Mouse (Mus musculus): ENCODE measurements around the gene Map4k4. TPM values are rescaled to one million over a fixed set of nuclear protein-coding genes. Genes with fewer than 3 reads are reported as not detected.

The Map4k4 gene
- polyA plus RNA-seq, 1 experiment from 2014 or later, result 31.0 TPM

DNA sequence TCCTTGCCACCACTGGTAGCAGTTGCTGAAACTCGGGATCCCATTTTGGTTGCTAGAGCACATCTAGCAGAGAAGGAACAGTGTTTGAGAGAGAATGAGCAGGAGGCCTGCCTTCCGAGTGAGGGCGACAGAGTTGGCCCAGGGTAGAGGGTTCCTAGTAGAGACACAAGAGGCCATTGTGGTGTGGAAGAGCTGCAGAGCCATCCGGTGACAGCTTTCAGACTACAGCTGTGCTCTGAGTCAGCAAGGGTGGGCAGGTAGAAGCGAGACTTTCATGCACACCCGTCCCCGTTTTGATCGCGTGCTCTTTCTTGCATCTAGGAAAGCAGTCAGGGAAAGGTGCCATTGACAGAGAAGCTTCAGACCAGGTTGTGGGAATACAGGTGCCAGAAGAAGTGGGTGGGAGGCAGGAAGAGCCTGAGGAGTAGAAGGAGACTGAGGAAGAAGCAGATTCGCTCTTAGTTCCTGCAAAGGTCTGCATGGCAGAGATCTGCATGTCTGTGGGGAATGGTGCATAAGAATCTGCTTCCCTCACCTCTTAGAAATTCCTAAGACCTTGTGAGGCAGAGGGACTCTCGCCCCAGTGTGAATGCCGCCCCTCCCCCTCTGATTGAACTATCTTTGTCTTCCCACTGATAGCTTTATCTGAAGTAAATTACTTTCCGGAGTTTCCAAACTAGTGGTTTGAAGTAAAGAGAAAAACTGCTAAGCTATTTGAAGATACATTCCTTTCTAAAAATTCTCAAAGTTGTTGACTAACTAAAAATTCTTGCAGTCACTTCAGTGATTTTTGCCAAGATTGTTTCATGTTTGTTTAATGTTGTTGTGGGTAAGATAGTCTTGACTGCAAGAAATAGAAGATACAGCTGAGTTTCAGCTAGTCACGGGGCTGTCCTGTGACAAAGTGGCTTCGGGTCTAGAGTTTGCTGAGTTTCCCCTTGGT, 23.0 kb downstream of the Map4k4 start:
- 0 out of 2 replicates have a peak overlapping the region, but pooled peaks have one; percentile 12 for H3K27ac ChIP-seq
- H3K4me3 ChIP-seq, result peak overlapping the region; percentile 14; the same call in 1 of the 2 replicates
- no peak for DNase-seq (ENCODE audit: extremely low spot score, low spot score)
- no peaks in the 10 kb centered on the region for H3K9me3 ChIP-seq
- WGBS, result 27% methylated on average over 15 of the region's 15 CpGs
- H3K4me1 ChIP-seq, result peaks cover 61% of the 10 kb centered on the region
- H3K36me3 ChIP-seq (replicated peaks), result peaks cover 29% of the 10 kb centered on the region
- no peaks in the 10 kb centered on the region for H3K27me3 ChIP-seq (ENCODE audit: poor library complexity, severe bottlenecking)

DNA sequence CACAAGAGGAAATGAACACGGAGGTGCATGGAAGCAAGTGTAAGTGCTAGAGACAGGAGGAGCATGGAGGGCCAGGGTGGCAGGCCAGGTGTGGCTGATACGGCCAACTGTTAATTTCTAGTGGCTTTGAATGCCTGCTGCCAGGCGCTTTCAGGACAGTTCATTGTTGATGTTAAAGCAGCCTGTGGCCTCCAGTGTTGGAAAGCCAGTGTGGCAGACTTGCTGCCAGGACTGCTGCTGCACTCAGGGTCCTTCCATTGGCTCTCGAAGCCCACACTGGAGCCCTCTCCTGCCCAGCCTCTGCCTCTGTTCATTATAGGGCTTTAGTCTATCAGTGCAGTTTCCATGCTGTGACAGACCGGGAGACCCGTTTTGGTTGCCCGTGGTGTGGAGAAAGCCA, 30.3 kb downstream of the Map4k4 start:
- H3K36me3 ChIP-seq (replicated peaks), result peaks cover 24% of the 10 kb centered on the region
- H3K27ac ChIP-seq, result no peak overlapping the region
- H3K4me3 ChIP-seq, result no peak overlapping the region
- no peak for DNase-seq (ENCODE audit: extremely low spot score, low spot score)
- peaks cover 88% of the 10 kb centered on the region for H3K4me1 ChIP-seq
- 73% methylated on average over 7 of the region's 7 CpGs for WGBS
- H3K9me3 ChIP-seq, result no peaks in the 10 kb centered on the region
- H3K27me3 ChIP-seq (ENCODE audit: poor library complexity, severe bottlenecking), result no peaks in the 10 kb centered on the region

DNA sequence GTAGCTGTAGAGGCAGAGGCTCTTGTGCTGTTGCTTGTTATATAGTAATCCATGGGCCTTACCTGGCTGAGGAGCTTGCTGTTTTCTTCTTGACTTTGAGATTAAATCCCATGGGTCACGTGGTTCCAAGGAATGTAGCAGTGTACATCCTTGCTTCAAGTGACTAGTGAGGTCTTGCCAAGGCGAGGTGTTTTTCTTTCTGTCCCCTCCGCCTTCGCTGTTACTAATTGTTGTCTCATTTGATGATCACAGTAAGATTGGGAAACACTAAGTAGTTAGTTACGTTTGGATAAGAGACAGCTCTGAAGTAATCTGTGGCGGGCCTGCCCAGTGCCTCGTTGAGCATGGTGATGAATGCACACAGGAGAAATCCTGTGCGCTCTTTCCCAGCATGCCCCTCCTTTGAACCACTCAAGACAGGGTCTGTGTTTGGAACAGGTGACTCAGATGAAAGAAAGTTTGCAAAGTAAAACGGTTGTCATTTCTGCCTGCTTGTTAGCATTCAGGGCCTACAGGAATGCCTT, 31.6 kb downstream of the Map4k4 start:
- Histone ChIP-seq H3K9me3 (no peaks in the 10 kb centered on the region), H3K4me3 (no peak overlapping the region), H3K36me3 (replicated peaks) (peaks cover 17% of the 10 kb centered on the region), H3K4me1 (peaks cover 95% of the 10 kb centered on the region), H3K27ac (no peak overlapping the region), H3K27me3 (ENCODE audit: poor library complexity, severe bottlenecking) (no peaks in the 10 kb centered on the region)
- no peak for DNase-seq (ENCODE audit: extremely low spot score, low spot score)
- whole genome bisulfite sequencing, result 77% methylated on average over 9 of the region's 9 CpGs

DNA sequence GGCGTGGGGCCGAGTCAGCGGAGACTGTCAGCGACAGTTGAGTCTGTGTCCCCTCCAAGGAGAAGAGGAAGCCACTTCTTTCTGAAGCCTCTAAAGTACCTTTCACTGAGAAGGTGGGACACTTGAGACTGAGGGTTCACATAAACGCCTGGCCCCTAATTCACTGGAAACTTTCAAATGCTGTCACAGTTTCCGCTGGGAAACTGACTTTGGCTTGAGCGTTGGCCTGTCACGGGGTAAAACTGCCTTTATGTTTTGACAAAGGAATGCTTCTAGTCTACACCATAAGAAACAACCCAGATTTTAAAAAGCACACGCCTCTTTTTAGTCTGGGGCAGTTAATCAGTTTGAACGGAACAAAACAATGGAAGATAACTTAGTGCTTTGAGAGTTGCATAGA, 32.2 kb downstream of the Map4k4 start:
- peaks cover 95% of the 10 kb centered on the region for H3K4me1 ChIP-seq
- DNase-seq (ENCODE audit: extremely low spot score, low spot score), result no peak
- H3K9me3 ChIP-seq, result no peaks in the 10 kb centered on the region
- WGBS, result 81% methylated on average over 10 of the region's 10 CpGs
- H3K36me3 ChIP-seq (replicated peaks), result peaks cover 17% of the 10 kb centered on the region
- no peaks in the 10 kb centered on the region for H3K27me3 ChIP-seq (ENCODE audit: poor library complexity, severe bottlenecking)
- H3K27ac ChIP-seq, result no peak overlapping the region
- H3K4me3 ChIP-seq, result no peak overlapping the region

DNA sequence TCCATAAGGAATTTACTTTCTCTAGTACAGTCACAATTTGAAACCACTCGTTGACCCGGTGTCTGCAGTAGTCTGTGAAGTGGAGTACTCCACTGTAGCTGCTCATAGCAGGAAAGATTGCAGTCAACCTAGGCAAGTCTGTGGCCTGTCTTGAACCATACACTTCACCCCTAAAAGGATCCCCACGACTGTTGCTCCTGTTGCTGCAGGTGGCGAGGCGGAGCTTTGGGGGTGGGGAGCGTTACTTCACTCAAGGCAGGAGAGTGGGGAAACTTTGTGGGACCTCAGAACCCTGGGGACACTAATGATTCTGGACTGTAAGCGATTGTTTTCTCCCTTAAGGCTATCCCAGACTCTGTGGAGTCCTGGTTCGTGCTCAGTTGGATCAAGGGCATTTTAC, 34.2 kb downstream of the Map4k4 start:
- DNase-seq (ENCODE audit: extremely low spot score, low spot score), result no peak
- H3K4me1 ChIP-seq, result peaks cover 96% of the 10 kb centered on the region
- H3K27me3 ChIP-seq (ENCODE audit: poor library complexity, severe bottlenecking), result no peaks in the 10 kb centered on the region
- WGBS, result 16% methylated on average over 8 of the region's 8 CpGs
- no peak overlapping the region for H3K27ac ChIP-seq
- H3K36me3 ChIP-seq (replicated peaks), result peaks cover 26% of the 10 kb centered on the region
- H3K9me3 ChIP-seq, result no peaks in the 10 kb centered on the region
- peak overlapping the region; percentile 55; the same call in 1 of the 2 replicates for H3K4me3 ChIP-seq

DNA sequence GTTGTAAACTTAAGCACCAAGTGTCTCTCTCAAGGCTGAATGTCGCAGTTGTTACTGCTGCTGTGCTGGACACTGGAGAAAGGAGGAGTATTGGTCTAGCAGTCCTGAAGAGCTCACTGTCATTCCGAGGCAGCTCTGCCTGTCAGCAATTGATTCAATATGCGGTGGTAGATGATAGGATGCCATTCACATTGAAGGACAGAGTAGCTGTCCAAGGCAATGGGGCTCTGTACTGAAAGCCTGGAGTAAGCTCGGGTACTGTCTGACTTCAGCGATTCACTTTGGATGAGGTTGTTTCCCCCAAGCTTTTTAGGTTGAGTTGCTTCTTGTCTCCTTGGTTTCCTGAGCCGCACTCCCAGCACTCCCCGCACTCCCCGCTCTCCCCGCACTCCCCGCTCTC, 34.9 kb downstream of the Map4k4 start:
- Histone ChIP-seq H3K36me3 (replicated peaks) (peaks cover 26% of the 10 kb centered on the region), H3K4me1 (peaks cover 97% of the 10 kb centered on the region), H3K27ac (no peak overlapping the region; the same call in 1 of the 2 replicates), H3K27me3 (ENCODE audit: poor library complexity, severe bottlenecking) (no peaks in the 10 kb centered on the region), H3K9me3 (no peaks in the 10 kb centered on the region), H3K4me3 (peak overlapping the region; percentile 55)
- no peak for DNase-seq (ENCODE audit: extremely low spot score, low spot score)
- WGBS, result 5% methylated on average over 8 of the region's 10 CpGs

DNA sequence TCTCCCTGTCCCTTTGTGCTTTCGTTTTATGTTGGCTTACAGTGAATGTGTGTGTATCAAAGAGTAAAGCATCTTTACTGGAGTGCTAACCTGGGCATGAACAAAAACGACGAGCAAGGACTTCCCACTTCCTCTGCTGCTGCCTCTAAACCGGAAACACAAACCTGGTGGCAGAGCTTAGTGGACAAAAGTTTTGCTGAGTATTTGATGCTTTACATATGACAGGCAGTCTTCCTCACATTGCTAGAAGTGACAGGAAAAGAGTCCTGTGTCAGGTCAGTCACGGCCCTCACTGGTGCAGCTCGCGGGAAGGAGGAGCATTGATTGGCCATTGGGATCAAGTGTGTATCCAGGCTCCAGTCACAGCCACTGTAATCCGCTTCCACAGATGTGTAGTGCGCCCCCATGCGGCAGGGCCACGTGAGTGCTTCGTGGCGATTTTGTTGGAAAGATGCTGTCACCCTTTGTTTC, 35.7 kb downstream of the Map4k4 start:
- Histone ChIP-seq H3K27me3 (ENCODE audit: poor library complexity, severe bottlenecking) (no peaks in the 10 kb centered on the region), H3K27ac (peak overlapping the region; percentile 63; the same call in 1 of the 2 replicates)
- WGBS, result under 1% methylated on average over 13 of the region's 13 CpGs

DNA sequence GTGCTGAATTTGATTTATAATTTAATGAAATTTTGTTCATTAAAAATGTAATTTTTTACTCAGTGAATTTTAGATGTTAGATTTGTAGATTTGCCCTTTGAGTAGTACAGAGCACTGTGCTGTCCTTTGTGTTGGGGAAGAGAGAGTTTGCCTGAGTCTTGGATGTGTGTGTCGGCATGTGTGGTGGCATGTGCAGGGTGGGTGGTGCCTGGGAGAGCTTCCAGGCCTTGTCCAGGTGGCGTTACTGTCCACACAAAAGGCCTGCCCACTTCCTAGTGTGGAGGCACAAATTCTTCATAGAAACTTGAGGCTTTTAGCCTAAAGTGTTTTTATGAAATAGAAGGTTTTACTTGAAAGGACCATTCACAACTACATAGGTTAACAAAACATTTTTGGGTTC, 36.2 kb downstream of the Map4k4 start:
- H3K36me3 ChIP-seq (replicated peaks), result peaks cover 22% of the 10 kb centered on the region
- H3K9me3 ChIP-seq, result no peaks in the 10 kb centered on the region
- H3K27ac ChIP-seq, result no peak overlapping the region
- WGBS, result 56% methylated on average over 2 of the region's 2 CpGs
- no peaks in the 10 kb centered on the region for H3K27me3 ChIP-seq (ENCODE audit: poor library complexity, severe bottlenecking)
- no peak overlapping the region for H3K4me3 ChIP-seq
- peaks cover 97% of the 10 kb centered on the region for H3K4me1 ChIP-seq
- no peak for DNase-seq (ENCODE audit: extremely low spot score, low spot score)

More for the DNA sequence above, 35.7 kb downstream of the Map4k4 start:
- Histone ChIP-seq H3K4me1 (peaks cover 97% of the 10 kb centered on the region), H3K36me3 (replicated peaks) (peaks cover 22% of the 10 kb centered on the region), H3K4me3 (peak overlapping the region; percentile 55), H3K9me3 (no peaks in the 10 kb centered on the region)
- DNase-seq (ENCODE audit: extremely low spot score, low spot score), result peak; percentile 85

DNA sequence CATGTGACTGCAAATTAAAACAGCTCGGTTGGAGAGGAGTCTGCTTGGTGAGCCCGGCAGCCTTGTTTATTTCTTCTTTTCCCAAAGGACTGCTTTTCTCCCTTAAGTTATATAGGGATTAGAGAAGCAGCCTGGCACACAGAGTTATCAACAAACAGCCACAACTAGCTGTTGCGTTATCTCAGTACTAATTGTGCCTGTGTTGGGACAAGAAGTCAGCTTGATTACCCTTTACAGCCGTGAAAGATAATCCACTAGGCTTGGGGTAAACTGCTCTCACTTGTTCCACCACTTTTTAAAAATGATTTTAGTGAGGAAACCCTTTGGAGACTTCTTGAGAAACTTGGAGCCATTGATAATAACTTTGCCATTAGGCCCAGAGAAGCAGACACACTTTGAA, 36.9 kb downstream of the Map4k4 start:
- no peak for DNase-seq (ENCODE audit: extremely low spot score, low spot score)
- no peak overlapping the region for H3K4me3 ChIP-seq
- 46% methylated on average over 4 of the region's 4 CpGs for WGBS
- H3K27me3 ChIP-seq (ENCODE audit: poor library complexity, severe bottlenecking), result no peaks in the 10 kb centered on the region
- H3K36me3 ChIP-seq (replicated peaks), result peaks cover 21% of the 10 kb centered on the region
- no peaks in the 10 kb centered on the region for H3K9me3 ChIP-seq
- H3K4me1 ChIP-seq, result peaks cover 97% of the 10 kb centered on the region
- H3K27ac ChIP-seq, result no peak overlapping the region

DNA sequence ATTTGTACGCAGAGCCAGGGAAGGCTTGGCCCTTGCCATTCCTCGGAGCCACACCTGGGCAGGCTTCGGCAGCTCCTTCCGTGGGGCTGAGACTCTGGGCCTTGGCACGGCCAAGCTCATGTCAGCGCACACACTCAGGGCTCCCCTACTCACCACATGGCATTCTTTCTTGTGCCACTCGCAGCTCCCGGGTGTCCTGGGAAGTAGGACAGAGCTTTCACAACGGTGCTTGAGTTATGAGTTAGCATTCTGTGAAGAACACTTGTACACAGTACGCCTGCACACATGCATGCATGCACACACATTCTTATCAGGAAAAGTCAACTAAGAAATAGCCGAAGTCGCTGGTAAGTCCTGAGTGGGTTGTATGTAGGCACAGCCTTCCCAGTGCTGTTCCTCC, 38.7 kb downstream of the Map4k4 start:
- H3K36me3 ChIP-seq (replicated peaks), result peaks cover 9% of the 10 kb centered on the region
- WGBS, result 89% methylated on average over 12 of the region's 12 CpGs
- no peak overlapping the region for H3K27ac ChIP-seq
- H3K9me3 ChIP-seq, result no peaks in the 10 kb centered on the region
- no peaks in the 10 kb centered on the region for H3K27me3 ChIP-seq (ENCODE audit: poor library complexity, severe bottlenecking)
- peaks cover 98% of the 10 kb centered on the region for H3K4me1 ChIP-seq
- H3K4me3 ChIP-seq, result no peak overlapping the region
- DNase-seq (ENCODE audit: extremely low spot score, low spot score), result no peak

DNA sequence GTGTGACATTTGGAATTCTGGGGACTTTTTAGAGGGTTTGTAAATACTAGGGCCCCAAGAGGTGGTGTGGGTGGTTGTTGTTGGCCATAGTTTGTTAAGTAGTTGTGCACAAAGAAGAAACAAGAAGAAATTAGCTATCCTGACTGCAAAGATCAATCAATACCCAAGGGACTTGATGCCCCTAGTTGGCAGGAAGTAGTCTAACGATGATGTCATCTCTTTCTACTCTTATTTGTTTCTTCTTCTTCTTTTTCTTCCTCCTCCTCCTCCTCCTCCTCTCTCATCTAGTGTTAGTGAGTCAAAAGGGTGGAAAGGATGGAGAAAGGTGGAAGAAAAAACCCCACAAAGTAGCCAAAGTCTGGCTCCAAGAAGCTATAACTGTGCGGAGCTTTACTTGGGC, 39.6 kb downstream of the Map4k4 start:
- WGBS, result 94% methylated on average over 2 of the region's 2 CpGs

DNA sequence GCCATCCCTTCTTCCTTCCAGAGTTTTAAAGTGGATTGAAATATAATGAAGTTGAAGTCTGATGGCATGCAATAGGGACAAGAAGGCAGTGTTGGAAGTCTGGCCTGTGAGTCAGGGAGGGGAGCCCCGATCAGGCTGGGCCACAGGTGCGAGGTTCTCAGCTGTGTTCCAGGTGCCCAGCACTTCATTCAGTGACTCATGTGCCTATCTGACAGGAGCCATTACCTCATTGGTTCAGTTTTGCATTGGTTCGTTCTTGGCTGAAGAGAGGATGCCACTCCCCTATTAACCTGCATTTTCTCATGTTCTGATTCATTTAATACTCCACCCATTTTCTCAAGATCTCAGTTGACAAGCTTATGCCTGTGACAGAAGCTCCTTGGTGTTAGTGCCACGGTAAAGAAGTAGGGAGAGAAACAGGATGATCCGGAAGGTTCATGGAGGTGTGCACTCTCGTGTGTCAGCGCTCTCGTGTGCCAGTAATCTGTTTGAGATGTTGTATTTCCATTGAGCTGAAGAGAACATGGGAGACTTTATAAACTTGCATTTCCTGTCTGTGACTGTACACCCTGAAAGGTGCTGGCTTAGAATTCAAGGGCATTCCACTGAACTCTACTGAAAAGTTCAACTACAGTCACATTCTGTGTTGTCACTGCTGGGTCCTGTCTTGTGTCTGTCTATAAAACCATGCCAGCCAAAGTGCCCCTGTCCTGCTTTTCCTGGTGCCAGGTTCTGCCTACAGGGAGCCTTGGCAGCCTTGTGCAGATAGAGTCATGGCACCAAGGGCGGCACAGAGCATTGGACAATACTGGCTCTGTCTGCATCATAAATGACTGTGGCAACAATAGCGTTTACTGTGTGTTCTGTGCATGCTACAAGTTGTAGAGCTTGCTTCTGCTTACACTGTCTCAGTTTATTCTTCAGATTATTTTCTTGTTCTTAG, 40.8 kb downstream of the Map4k4 start:
- H3K9me3 ChIP-seq, result no peaks in the 10 kb centered on the region
- DNase-seq (ENCODE audit: extremely low spot score, low spot score), result no peak
- H3K4me3 ChIP-seq, result no peak overlapping the region
- no peaks in the 10 kb centered on the region for H3K27me3 ChIP-seq (ENCODE audit: poor library complexity, severe bottlenecking)
- H3K4me1 ChIP-seq, result peaks cover 98% of the 10 kb centered on the region
- peaks cover 9% of the 10 kb centered on the region for H3K36me3 ChIP-seq (replicated peaks)
- no peak overlapping the region for H3K27ac ChIP-seq
- 84% methylated on average over 10 of the region's 10 CpGs for WGBS

More for the DNA sequence above, 39.6 kb downstream of the Map4k4 start:
- no peaks in the 10 kb centered on the region for H3K27me3 ChIP-seq (ENCODE audit: poor library complexity, severe bottlenecking)
- no peak for DNase-seq (ENCODE audit: extremely low spot score, low spot score)
- H3K4me1 ChIP-seq, result peaks cover 98% of the 10 kb centered on the region
- H3K27ac ChIP-seq, result no peak overlapping the region
- no peaks in the 10 kb centered on the region for H3K9me3 ChIP-seq
- H3K4me3 ChIP-seq, result no peak overlapping the region
- peaks cover 9% of the 10 kb centered on the region for H3K36me3 ChIP-seq (replicated peaks)
